Mouse (Mus musculus) left cerebral cortex, postnatal 4 days (tissue): ENCODE data around the gene 4921536K21Rik. TPM values are rescaled to one million over a fixed set of nuclear protein-coding genes. Genes with fewer than 3 reads are reported as not detected.
"Not testable (repeated sequence)": the region's sequence is repeated elsewhere in the genome, so short reads cannot be mapped to it uniquely, and the experiment has no call there.

Experiments used
- DNase-seq: peaks from one replicate; pipeline ENCODE4 v3.0.0-alpha.2; 2022
- intact Hi-C: fragments of 180-260 bp; cut with DNase I; formaldehyde crosslinking; loops from one replicate; pipeline ENCODE4 v1.15.1; 2025
- total RNA-seq, 2 experiments: library from RNA; stranded (reverse); gene quantifications; 2 replicates each; pipeline ENCODE4 v1.2.3; 2021

4921536K21Rik gene
- total RNA-seq, 2 experiments from 2014 or later = 0.93 to 1.3 TPM

DNA sequence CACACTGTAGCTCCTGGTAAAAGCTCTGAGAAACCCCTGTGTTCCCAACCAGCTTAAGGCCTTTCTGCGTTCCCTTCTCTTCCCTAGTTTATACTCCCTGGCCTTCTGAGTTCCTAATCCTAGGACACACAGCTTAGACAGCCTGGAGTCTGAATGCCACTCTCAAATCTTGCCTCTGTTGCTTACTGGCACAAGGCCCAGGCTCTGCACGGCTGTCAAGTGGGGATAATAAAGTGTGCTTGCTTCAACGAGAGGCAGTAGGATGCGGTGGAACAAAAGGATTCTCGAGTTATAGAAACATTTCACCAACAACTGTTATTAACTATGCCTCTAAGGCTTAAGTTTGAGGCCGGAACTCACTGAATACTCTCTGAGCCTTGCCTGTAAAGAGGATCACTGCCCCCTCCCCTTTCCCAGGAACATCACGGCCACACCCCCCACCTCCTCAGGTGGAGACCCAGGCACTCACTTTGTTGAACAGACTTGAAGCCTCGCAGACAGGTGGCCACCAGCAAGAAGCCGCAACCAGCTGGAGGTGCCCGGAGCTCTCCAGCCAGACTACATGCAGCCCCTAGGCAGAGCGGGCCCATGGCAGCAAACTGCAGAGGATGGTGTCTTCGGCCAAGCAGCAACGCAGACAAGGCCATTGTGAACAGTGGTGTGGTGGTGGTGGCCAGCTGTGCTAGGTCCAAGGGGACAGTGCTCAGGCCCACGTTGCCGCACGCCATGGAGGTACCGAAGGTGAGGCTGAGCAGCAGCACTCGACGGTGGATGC lies 17.4 kb upstream of the 4921536K21Rik start:
- peak; percentile 71 for DNase-seq
- intact Hi-C loops = loop anchor here (5.0 to 10.0 kb wide), 3 partner anchors 105 to 377 kb away; no protein-coding TSS in a partner anchor

DNA sequence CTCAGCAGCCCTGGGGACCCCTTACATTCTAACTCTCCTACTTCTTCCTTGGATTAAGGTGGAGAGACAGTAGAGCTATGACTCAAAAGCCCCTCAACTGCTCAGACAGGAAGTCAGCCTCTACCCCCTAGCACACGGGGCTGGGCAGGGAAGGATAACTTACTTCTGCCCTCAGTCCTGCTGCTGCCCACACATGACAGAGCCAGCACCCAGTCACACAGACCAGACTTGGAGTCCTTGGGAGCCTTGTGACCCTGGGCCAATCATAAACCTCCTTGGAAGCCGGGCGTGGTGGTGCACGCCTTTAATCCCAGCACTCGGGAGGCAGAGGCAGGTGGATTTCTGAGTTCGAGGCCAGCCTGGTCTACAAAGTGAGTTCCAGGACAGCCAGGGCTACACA lies 16.5 kb upstream of the 4921536K21Rik start:
- DNase-seq = not testable (repeated sequence)
- intact Hi-C loops = loop anchor here (5.0 to 10.0 kb wide), 3 partner anchors 104 to 377 kb away; no protein-coding TSS in a partner anchor

DNA sequence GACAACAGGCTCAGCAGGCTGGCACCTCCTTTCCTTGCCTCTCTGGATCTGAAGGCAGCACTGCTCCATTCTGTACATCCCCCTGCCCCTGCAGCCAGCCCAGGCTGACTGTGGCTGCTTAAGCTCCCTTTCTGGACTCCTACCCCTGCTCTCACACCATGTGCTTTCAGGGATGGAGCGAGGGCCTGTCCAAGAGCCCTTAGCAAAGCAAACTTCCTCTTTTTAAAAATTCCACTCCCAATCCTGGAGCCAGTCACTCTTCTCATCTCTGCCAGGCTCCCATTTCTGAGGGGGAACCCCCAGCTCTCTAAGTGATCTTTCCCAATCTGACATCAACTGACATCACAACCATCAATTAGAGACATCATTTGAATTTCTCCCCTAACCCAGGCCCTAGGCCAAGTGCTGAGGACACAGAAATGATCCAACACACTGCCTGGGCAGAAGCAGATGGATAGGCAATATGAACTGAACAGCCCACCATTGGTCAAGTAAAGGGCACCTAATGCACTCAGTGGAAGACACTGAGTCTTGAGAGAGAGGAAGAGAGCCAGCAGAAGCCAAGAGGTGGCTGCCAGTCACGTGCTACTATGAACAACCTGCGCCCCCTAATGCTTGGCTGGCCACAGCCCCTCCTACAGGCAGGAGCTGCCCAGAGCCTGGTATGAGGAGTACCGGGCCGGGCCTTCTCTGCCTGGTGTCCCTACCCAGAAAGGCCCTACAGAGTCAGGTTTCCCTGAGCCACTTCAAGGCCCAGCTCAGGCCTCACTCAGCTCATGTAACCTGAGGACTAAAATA lies 15.8 kb upstream of the 4921536K21Rik start:
- intact Hi-C loops = loop anchor here (5.0 to 10.0 kb wide), 3 partner anchors 103 to 376 kb away; no protein-coding TSS in a partner anchor
- peak; percentile 24 for DNase-seq

DNA sequence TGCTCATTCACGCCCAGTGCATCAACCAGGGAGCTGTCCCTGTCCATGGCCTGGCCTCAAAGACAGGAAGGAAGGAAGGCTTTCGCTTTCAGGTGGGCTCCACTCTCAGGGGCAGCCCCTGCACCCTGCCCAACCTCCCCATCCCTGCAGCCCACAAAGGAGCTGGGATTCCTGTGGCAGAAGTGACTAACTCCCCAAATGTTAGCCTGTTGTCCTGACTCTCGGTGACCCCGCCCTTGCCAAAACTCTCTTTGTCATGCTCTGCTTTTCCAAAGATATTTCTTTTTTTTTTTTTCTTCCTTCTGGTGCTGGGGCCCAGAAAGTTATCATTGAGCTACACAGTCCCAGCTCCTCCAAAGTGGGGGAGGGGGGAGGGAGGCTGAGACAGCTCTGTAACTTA lies 14.3 kb upstream of the 4921536K21Rik start:
- no peak for DNase-seq
- intact Hi-C loops = no loop called here

DNA sequence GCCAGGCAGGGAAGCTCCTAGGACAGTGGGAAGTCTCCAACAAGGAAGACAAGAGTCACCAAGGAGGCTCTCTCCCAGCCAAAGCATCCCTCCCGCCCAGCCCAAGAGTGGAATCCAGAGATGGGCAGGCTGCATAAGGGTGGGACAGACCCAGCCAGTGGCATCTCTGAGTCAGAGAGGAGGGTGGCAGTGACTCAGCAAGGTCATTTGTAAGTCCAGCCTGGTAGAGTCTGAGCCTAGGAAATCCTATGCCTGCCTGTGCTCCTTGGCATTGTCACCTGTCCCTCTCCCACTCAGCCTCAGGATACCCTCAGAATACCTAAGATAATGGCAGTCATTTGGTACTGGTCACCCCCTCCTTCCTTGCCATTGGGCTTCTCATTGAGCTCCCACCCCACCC lies 10.5 kb upstream of the 4921536K21Rik start:
- intact Hi-C loops = no loop called here
- no peak for DNase-seq

DNA sequence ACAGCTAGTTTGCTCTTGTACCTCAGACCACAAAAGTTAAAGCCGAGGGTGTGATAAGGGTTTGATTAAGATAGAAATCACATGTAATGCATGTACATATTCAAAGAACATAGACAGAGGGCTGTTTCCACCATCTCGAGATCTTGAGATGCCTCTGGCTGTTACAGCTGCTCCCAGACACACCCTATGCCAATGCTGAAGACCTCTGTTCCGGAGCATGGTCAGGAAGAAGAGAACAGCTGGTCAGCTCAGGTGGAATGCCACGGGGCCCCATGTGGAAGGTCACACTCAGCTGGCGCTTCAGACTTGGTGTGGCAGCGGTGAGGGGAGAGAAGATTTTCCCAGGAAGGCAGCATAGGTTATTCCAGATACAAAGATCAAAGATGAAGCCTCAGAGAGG lies 9.8 kb upstream of the 4921536K21Rik start:
- DNase-seq = no peak
- intact Hi-C loops = no loop called here

DNA sequence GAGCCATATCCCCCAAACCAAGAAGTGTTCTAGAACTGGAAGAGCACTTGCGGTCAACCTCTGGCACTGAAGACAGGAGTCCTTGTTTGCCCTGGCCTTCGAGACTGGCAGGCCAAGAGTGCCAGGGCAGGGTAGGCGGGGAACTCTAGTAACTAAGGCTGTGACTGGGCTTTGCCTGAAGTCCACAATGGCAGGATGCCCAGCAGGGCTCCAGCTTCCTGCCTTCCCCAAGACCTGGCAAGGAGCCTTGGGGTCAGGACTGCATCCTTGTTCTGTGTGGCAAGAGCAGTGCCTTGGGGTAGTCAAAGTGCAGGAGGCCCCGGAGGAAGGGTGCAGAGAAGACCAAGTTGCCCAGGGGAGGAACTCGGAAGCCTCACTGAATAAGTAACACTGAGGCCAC lies 8.1 kb upstream of the 4921536K21Rik start:
- intact Hi-C loops = no loop called here

DNA sequence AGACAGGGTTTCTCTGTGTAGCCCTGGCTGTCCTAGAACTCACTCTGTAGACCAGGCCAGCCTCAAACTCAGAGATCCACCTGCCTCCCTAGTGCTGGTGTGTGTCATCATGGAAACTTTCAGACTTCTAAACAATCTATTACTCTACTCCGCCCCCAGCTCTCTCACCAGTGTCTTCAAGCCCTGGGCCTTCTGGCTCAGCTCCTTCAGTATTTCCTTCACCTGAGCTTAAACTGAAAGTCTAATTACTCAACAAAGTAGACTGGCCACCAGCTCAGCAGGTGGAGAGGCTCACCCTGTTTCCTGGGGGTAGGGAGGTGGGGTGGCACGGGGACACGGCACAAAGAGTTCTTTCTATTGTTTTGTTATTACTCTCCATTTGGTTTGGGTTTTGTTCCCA lies 7.6 kb upstream of the 4921536K21Rik start:
- DNase-seq = no peak
- intact Hi-C loops = no loop called here

More for the DNA sequence above, 8.1 kb upstream of the 4921536K21Rik start:
- DNase-seq = peak; percentile 63

DNA sequence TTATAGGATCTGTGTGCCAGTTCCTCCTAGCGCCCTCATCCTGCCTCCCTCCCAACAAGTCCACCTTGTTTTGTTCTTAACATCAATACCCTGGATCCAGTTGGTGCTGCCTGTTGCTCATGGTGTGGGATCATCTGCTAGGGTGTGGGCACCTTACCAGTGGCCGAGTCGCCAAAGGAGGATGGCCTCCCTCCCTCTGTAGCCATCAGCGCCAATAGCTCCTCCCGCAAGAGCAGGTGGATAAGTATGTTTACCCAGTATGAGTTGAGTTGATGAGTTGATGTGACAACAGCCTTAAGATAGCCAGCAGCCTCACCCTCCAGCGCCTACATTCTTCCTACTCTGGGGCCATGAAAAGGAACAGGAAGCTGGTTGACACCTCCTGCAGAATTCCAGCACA lies 5.4 kb upstream of the 4921536K21Rik start:
- no peak for DNase-seq
- intact Hi-C loops = no loop called here

DNA sequence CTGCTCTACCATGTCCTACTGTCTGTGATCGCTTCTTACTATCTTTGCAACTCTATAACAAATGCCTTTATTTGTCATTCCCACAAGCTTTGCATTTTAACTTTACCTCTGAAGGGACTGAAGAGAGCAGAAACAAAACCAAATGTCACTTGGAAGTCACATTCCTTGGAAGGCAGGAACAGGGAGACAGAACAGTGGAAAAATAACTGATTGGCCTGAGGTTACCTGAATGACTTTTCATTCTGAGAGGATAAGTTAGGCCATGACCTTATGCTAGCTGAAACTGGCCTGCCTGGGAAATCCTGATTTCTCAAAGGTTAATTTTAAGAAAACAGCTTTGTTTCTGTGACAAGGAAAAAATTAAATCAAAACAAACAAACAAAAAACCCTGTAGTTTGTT lies 1.0 kb upstream of the 4921536K21Rik start:
- intact Hi-C loops = no loop called here
- DNase-seq = no peak

DNA sequence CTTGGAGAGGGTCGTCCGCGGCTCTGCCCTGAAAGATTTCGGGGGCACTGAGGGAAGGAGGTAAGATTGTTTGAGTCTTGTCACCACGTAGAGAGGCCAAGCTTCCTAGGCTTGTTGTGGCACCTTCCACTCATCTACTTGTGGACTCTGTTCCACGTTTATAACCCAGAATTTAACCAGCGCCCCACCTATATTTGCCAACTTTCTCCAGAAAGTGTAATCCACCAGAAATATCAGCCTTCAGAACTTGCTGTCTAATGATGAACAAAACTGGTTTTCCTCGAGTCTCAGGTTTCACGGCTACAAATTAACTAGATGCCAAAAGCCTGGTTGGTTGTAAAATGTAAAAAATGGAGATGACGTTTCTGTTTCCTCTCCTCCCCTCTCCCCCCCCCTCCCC lies 560 bp upstream of the 4921536K21Rik start:
- intact Hi-C loops = no loop called here
- no peak for DNase-seq

DNA sequence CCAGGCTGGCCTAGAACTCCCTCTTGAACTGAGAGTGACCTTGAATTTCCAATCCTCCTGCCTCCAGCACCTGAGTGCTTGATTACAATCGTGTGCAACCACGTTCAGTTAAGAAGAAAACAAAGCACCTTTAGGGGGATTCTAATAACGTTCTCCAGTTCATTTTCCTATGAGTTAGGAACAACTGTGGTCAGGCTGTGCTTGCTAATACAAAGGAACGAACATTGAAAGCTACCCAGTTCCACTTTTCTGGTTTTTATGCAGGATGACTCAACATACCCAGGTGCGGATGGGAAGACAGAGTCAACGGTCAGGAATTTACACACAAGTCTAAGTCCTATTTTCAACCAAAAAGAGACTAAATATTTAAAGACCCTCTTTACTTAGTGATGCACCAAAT lies 928 bp downstream of the 4921536K21Rik start:
- DNase-seq = no peak
- intact Hi-C loops = no loop called here

DNA sequence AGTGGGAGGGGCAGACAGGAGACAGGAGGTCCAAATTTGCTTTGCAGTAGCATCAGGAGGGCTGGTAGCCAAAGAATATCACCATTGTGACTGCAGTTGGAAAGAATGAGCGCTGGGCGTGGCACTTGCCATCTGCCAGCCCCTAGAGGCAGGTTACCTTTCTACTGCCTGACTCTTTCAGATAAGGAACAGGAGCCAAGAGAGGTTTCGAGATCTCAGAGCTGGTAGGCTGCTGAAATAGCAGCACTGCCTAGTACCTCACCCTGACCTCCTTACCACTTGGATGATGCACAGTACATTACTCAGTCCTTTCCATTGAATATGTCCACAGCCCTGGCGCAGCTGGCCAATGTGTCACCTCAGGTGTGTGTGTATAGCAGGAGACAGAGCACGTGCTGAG lies 7.6 kb downstream of the 4921536K21Rik start:
- DNase-seq = no peak
- intact Hi-C loops = no loop called here

DNA sequence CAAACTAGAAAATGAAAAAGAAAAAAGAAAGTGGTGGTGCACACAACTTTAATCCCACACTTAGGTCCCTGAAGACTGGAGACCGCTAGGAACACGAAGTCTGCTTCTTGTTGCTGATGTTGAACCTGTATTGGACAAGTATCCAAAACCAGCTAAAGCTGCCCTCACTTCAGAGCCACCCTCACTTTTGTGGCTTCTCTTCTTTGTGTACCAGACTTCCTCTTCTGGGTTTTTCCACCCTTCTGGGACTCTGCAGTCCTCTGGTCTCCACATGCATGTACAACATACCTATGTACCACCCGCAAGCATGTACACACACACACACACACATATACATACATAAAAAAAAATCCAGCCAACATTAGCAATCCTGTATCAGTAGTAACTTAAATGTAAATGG lies 11.2 kb downstream of the 4921536K21Rik start:
- intact Hi-C loops = no loop called here

DNA sequence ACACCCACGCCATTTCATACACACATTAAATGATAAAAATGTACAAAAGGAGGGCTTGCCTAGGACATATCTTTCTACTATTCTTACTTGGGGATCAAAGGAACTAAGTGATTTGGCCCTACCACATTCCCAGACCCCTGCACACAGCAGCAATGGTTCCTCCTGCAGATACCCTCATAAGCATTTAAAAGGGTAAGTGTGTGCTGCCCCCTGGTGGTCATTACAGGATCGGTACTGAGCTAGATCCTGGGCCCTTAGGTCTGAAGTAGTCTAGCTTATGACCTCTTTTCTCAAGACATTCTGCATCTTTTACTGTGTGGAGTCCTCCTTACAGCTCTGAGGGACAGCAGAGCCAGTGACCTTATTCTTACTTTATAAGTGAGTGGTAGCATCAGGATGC lies 15.1 kb downstream of the 4921536K21Rik start:
- DNase-seq = peak; percentile 83
- intact Hi-C loops = no loop called here

More for the DNA sequence above, 11.2 kb downstream of the 4921536K21Rik start:
- DNase-seq = no peak

DNA sequence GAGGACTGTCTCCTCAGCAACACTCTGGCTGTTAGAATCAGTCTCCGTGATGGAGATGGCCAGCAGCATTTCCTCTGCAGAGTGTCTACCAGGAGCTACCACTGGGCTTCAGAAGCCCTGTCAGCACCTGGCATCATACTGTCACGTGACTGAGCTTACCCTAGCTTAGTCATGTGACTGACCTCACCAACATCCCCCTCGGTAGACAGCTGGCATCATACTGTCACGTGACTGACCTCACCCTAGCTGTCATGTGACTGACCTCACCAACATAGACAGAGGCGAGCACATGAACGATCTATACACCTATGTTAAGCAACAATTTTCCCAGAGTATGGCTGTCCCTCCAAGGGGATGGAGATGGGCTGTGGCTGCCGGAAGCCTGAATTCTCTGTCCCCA lies 16.2 kb downstream of the 4921536K21Rik start:
- intact Hi-C loops = no loop called here
- DNase-seq = no peak

DNA sequence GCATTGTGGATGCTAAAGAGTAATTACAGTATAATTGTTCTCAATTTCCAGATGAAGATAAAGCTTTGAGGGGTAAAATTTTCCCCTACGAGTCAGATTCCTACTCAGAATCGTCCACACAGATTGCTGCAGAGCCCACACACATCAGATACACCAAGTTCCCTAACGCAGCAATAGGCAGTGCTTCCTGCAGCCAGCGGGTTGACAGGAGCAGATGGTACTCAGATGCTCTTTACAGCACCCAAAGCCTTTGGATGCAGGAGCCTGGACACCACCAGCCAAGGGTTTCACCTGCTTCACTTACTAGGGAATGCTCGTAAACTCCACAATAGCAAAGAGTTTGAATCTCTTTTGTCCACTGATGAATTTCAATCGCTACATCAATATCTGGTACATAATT lies 18.5 kb downstream of the 4921536K21Rik start:
- intact Hi-C loops = no loop called here

DNA sequence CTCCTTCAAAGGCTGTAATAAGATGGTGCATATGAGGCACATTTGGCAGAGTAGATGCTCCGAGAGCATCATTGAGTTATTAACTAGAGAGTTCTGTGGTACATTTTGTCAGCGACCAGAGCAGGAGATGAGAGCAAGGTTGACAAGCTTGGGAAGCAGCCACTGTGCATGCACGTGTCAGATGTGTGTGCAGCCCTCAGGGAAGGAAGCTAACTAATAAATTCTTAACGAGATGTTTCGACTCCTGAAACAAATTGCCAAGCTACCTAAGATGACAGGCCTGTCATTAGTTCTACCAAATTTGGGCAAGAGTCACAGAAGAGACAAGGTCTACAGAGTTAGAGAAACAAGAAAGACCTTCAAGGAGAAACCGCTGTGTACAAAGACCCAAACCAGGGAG lies 30.6 kb downstream of the 4921536K21Rik start:
- intact Hi-C loops = no loop called here
- no peak for DNase-seq

More for the DNA sequence above, 18.5 kb downstream of the 4921536K21Rik start:
- no peak for DNase-seq

DNA sequence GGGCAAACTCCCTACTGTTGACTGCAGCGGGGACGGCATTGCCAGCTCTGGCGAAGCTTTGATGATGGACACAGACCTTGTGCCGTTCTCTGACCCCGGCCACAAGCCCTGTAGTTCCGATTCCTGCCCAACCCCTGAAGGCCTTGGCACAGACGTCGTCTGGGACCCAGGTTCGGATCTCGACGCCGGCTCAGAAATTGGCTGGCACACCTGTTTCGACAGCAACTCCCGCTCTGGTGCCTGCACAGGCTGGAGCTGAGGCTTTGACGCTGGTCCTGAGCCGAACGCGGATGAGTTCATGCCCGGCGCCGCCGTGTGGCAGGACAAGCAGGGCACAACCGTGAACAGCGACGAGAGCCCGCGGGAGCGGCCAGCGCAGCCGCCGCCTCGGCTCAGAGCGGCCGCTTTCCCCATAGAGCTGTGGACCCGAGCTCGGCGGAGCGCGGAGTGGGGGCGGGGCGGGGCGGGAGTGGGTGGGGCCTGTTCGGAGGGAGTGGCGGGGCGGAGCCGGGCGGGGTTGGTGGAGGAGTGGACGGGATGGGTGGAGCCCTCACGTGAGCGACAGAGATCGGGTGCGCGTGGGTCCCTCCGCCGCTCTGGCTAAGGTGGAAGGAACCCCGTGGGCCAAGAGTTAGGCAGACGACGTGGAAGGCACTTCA lies 31.3 kb downstream of the 4921536K21Rik start, which contains the start of gene Osbp2:
Gene Osbp2, minus strand, starts transcription at position 450 of the 659 bp plus-strand sequence.
- intact Hi-C loops = no loop called here
- DNase-seq = peak; percentile 90

DNA sequence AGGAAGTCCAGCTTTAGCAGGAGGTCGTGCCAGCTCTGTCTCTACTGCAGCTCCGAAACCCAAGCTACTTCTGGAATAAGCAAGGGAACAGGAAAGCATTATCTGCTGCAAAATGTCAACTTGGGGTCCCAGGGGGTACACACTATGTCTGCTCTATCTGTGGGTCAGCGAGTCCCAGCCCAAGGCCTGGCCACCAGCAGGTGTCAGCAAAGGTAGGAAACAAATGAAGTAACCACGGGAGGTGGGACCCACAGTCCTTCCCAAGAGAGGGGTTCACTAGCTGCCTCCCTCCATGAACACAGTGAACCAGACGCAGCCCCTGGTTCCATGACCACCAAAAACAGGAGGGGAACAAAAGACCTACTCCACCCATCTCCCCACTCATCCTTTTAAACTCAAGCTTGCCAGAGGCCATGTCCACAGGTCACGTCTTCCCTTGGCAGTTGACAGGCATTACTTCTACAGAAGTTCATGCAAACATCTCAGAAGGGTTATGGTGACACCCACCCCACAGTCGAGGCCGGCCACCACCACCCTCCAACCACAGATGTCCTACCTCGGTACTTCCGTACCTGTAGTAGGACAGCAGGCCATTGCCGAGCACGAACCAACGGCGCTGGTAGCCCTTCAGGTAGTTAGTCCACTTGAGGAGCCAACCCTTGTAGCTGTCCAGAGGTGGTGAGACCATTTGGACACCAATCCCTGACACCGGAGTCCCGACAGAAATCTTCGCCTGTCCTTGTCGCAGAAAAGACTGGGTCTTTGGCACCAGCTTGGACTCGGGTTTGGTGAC lies 32.0 kb downstream of the 4921536K21Rik start:
- DNase-seq = no peak
- intact Hi-C loops = no loop called here
